Mouse (Mus musculus) gastrocnemius, postnatal 25 days (tissue): Measurements from ENCODE around the gene Kcnh1. TPM values are rescaled to one million over a fixed set of nuclear protein-coding genes. Genes with fewer than 3 reads are reported as not detected.

ENCODE experiments used
- DNase-seq: peaks from one replicate; pipeline ENCODE4 v3.0.0; 2022
- total RNA-seq, 2 experiments: library from RNA; stranded (reverse); gene quantifications; 1 replicate in 1 of 2; 2 replicates in 1 of 2; pipeline ENCODE4 v1.2.3; 2021

Kcnh1 gene
- total RNA-seq, 2 experiments from 2014 or later, result 0.03 TPM; not detected in 1

- DNase-seq, result no peak
These were observed 133.6 kb downstream of the Kcnh1 start for GRCm38 (mm10) chr1:192324223-192324622.

- DNase-seq, result no peak
These were observed 136.5 kb downstream of the Kcnh1 start for GRCm38 (mm10) chr1:192327052-192327451.

- DNase-seq, result no peak
These were observed 140.6 kb downstream of the Kcnh1 start for GRCm38 (mm10) chr1:192331207-192331606.

GRCm38 (mm10) chr1:192336029-192336428, 145.5 kb downstream of the Kcnh1 start:
- DNase-seq, result no peak

- DNase-seq, result no peak
These were observed 148.9 kb downstream of the Kcnh1 start for GRCm38 (mm10) chr1:192339361-192340077.

- DNase-seq, result no peak
These were observed 151.2 kb downstream of the Kcnh1 start for GRCm38 (mm10) chr1:192341774-192342173.

- no peak for DNase-seq
These were observed 153.4 kb downstream of the Kcnh1 start for GRCm38 (mm10) chr1:192343996-192344395.

- DNase-seq, result no peak
These were observed 156.8 kb downstream of the Kcnh1 start for GRCm38 (mm10) chr1:192347327-192347726.

- DNase-seq, result no peak
These were observed 165.7 kb downstream of the Kcnh1 start for GRCm38 (mm10) chr1:192356231-192356630.

- no peak for DNase-seq
These were observed 168.6 kb downstream of the Kcnh1 start for GRCm38 (mm10) chr1:192359212-192359611.

- no peak for DNase-seq
These were observed 177.8 kb downstream of the Kcnh1 start for GRCm38 (mm10) chr1:192368336-192368735.

GRCm38 (mm10) chr1:192371943-192372614, 181.5 kb downstream of the Kcnh1 start:
- no peak for DNase-seq

- DNase-seq, result no peak
These were observed 188.0 kb downstream of the Kcnh1 start for GRCm38 (mm10) chr1:192378546-192379075.

GRCm38 (mm10) chr1:192380596-192381041, 190.0 kb downstream of the Kcnh1 start:
- DNase-seq, result no peak

GRCm38 (mm10) chr1:192387624-192388023, 197.1 kb downstream of the Kcnh1 start:
- no peak for DNase-seq

GRCm38 (mm10) chr1:192391041-192391440, 200.5 kb downstream of the Kcnh1 start:
- no peak for DNase-seq

GRCm38 (mm10) chr1:192392232-192392631, 201.7 kb downstream of the Kcnh1 start:
- no peak for DNase-seq

GRCm38 (mm10) chr1:192399667-192400490, 209.3 kb downstream of the Kcnh1 start:
- no peak for DNase-seq

- DNase-seq, result no peak
These were observed 210.4 kb downstream of the Kcnh1 start for GRCm38 (mm10) chr1:192400991-192401390.

GRCm38 (mm10) chr1:192402911-192403704, 212.5 kb downstream of the Kcnh1 start:
- no peak for DNase-seq

- no peak for DNase-seq
These were observed 214.6 kb downstream of the Kcnh1 start for GRCm38 (mm10) chr1:192405136-192405535.

GRCm38 (mm10) chr1:192406589-192406988, 216.0 kb downstream of the Kcnh1 start:
- no peak for DNase-seq
